Mouse (Mus musculus): Measurements from ENCODE around the gene 1110032F04Rik. TPM values are rescaled to one million over a fixed set of nuclear protein-coding genes. Genes with fewer than 3 reads are reported as not detected.

1110032F04Rik gene
- total and polyA plus RNA-seq, 3 experiments = 0.08 TPM; not detected in 2

- Histone ChIP-seq H3K27ac (ENCODE audit: insufficient read depth, low read depth) (no peak overlapping the region), H3K27me3 (replicated peaks) (no peaks in the 10 kb centered on the region), H3K9ac (ENCODE audit: insufficient read depth, low read depth) (no peak overlapping the region), H3K36me3 (replicated peaks in 1 of 2; ENCODE audit: control insufficient read depth in 1 of 2, insufficient read depth in 1 of 2, low read length in 1 of 2) (no peaks in the 10 kb centered on the region), H3K9me3 (replicated peaks; ENCODE audit: low read length) (peaks cover 15% of the 10 kb centered on the region), H3K4me3 (replicated peaks in 1 of 3; ENCODE audit: low read depth in 2 of 3, low read length in 2 of 3, poor library complexity in 1 of 3) (no peak overlapping the region), H3K4me1 (ENCODE audit: control insufficient read depth in 1 of 2, insufficient read depth in 2 of 2) (no peaks in the 10 kb centered on the region), H3K79me2 (replicated peaks; ENCODE audit: control insufficient read depth, extremely low read depth, insufficient read depth, poor library complexity, severe bottlenecking) (no peaks in the 10 kb centered on the region), H3K4me2 (ENCODE audit: insufficient read depth, low read depth, poor library complexity, severe bottlenecking) (no peak overlapping the region)
- in situ Hi-C loops (cut with MboI; ENCODE audit: low pct_ligation_motif_present, low pct_unique_long_range_greater_than_20kb, low sequenced_read_pairs) = no loop called here
- no peak for DNase-seq (ENCODE audit: extremely low read depth)
- TF ChIP-seq GABPA (IDR thresholded peaks at IDR 0.05; ENCODE audit: insufficient replicate concordance, low read depth, low read length) = no peak
- no peak for TF ChIP-seq USF1 (IDR thresholded peaks at IDR 0.05; ENCODE audit: low read depth, low read length)
- no peak for TF ChIP-seq NELFE (IDR thresholded peaks at IDR 0.05; ENCODE audit: low read depth, low read length)
- TF ChIP-seq MAFK (IDR thresholded peaks at IDR 0.05; ENCODE audit: insufficient replicate concordance, low read length) = no peak
- no peak for TF ChIP-seq RCOR1 (conservative IDR thresholded peaks at IDR 0.05; ENCODE audit: low read depth, low read length)
- TF ChIP-seq MAX (IDR thresholded peaks at IDR 0.05; ENCODE audit: low read length) = no peak
- no peak for TF ChIP-seq SMC3 (IDR thresholded peaks at IDR 0.05; ENCODE audit: low read depth, low read length)
- TF ChIP-seq SIN3A (IDR thresholded peaks at IDR 0.05; ENCODE audit: low read length) = no peak
- no peak for TF ChIP-seq POLR2A (IDR thresholded peaks at IDR 0.05; ENCODE audit: low read depth, low read length)
- no peak for TF ChIP-seq TBP (conservative IDR thresholded peaks at IDR 0.05; ENCODE audit: low read depth, low read length)
- TF ChIP-seq E2F4 (IDR thresholded peaks at IDR 0.05; ENCODE audit: insufficient replicate concordance, low read depth, low read length) = no peak
- no peak for TF ChIP-seq CTCF (conservative IDR thresholded peaks at IDR 0.05 in 1 of 2, IDR thresholded peaks at IDR 0.05 in 1 of 2; ENCODE audit: low read depth in 2 of 2, low read length in 2 of 2)
- no peak for TF ChIP-seq ZKSCAN1 (IDR thresholded peaks at IDR 0.05; ENCODE audit: borderline replicate concordance, low read depth, low read length)
- dilution Hi-C loops (cut with MboI; ENCODE audit: extremely low pct_ligation_motif_present, extremely low pct_unique_long_range_greater_than_20kb, low sequenced_read_pairs) = no loop called here
These were observed 1.2 kb downstream of the 1110032F04Rik start for GRCm38 (mm10) chr3:68870568-68870950.

DNA sequence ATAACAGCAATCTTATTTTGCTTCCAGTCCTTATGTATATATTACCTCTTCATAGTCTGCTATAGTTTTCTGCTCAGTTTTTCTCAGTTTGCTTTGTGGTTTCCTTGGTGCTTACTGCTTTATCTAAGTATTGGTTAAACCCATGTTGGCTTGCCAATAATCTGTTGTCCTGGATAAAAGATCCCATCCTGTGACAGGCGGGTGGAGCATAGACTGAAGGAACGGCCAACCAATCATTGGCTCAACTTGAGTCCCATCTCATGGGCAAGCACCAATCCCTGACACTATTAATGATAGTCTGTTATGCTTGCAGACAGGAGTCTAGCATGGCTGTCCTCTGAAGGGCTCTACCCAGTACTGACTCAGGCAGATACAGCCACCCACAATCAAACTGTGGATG, 4.7 kb downstream of the 1110032F04Rik start:
- dilution Hi-C loops (cut with MboI; ENCODE audit: extremely low pct_ligation_motif_present, extremely low pct_unique_long_range_greater_than_20kb, low sequenced_read_pairs) = no loop called here
- Histone ChIP-seq H3K27me3 (replicated peaks) (no peaks in the 10 kb centered on the region), H3K4me3 (replicated peaks in 1 of 3; ENCODE audit: low read depth in 2 of 3, low read length in 2 of 3, poor library complexity in 1 of 3) (no peak overlapping the region)

GRCm38 (mm10) chr3:68886845-68887244, 17.5 kb downstream of the 1110032F04Rik start:
- Histone ChIP-seq H3K4me3 (replicated peaks in 1 of 3; ENCODE audit: low read depth in 2 of 3, low read length in 2 of 3, poor library complexity in 1 of 3) (no peak overlapping the region), H3K9ac (ENCODE audit: insufficient read depth, low read depth) (no peak overlapping the region), H3K36me3 (replicated peaks in 1 of 2; ENCODE audit: control insufficient read depth in 1 of 2, insufficient read depth in 1 of 2, low read length in 1 of 2) (no peaks in the 10 kb centered on the region), H3K27me3 (replicated peaks) (no peaks in the 10 kb centered on the region), H3K79me2 (replicated peaks; ENCODE audit: control insufficient read depth, extremely low read depth, insufficient read depth, poor library complexity, severe bottlenecking) (no peaks in the 10 kb centered on the region), H3K9me3 (replicated peaks; ENCODE audit: low read length) (no peaks in the 10 kb centered on the region), H3K4me2 (ENCODE audit: insufficient read depth, low read depth, poor library complexity, severe bottlenecking) (no peak overlapping the region), H3K4me1 (ENCODE audit: control insufficient read depth in 1 of 2, insufficient read depth in 2 of 2) (no peaks in the 10 kb centered on the region), H3K27ac (ENCODE audit: insufficient read depth, low read depth) (no peak overlapping the region)
- no peak for TF ChIP-seq MAFK (IDR thresholded peaks at IDR 0.05; ENCODE audit: insufficient replicate concordance, low read length)
- no peak for TF ChIP-seq RCOR1 (conservative IDR thresholded peaks at IDR 0.05; ENCODE audit: low read depth, low read length)
- no peak for TF ChIP-seq MAZ (IDR thresholded peaks at IDR 0.05; ENCODE audit: low read depth, low read length)
- no peak for TF ChIP-seq PAX5 (IDR thresholded peaks at IDR 0.05; ENCODE audit: low read length)
- no peak for TF ChIP-seq KAT2A (IDR thresholded peaks at IDR 0.05; ENCODE audit: insufficient replicate concordance, low read length)
- TF ChIP-seq EP300 (IDR thresholded peaks at IDR 0.05; ENCODE audit: low read length) = no peak
- no peak for TF ChIP-seq ETS1 (conservative IDR thresholded peaks at IDR 0.05; ENCODE audit: low read depth, low read length)
- no peak for TF ChIP-seq ZNF384 (IDR thresholded peaks at IDR 0.05; ENCODE audit: low read depth, low read length)
- no peak for TF ChIP-seq ELF1 (IDR thresholded peaks at IDR 0.05; ENCODE audit: low read depth, low read length)
- TF ChIP-seq POLR2A (IDR thresholded peaks at IDR 0.05; ENCODE audit: low read depth, low read length) = no peak
- TF ChIP-seq CHD1 (IDR thresholded peaks at IDR 0.05; ENCODE audit: low read depth, low read length) = no peak
- no peak for TF ChIP-seq ZMIZ1 (IDR thresholded peaks at IDR 0.05; ENCODE audit: low read depth, low read length)
- TF ChIP-seq E2F4 (IDR thresholded peaks at IDR 0.05; ENCODE audit: insufficient replicate concordance, low read depth, low read length) = no peak
- no peak for TF ChIP-seq NRF1 (IDR thresholded peaks at IDR 0.05; ENCODE audit: low read depth, low read length)
- dilution Hi-C loops (cut with MboI; ENCODE audit: extremely low pct_ligation_motif_present, extremely low pct_unique_long_range_greater_than_20kb, low sequenced_read_pairs) (no loop called here), in situ Hi-C loops (cut with MboI; ENCODE audit: low pct_ligation_motif_present, low pct_unique_long_range_greater_than_20kb, low sequenced_read_pairs) (no loop called here)
- DNase-seq (ENCODE audit: extremely low read depth) = no peak

More for the DNA sequence above, 4.7 kb downstream of the 1110032F04Rik start:
- Histone ChIP-seq H3K9ac (ENCODE audit: insufficient read depth, low read depth) (no peak overlapping the region), H3K36me3 (replicated peaks in 1 of 2; ENCODE audit: control insufficient read depth in 1 of 2, insufficient read depth in 1 of 2, low read length in 1 of 2) (no peaks in the 10 kb centered on the region), H3K4me2 (ENCODE audit: insufficient read depth, low read depth, poor library complexity, severe bottlenecking) (no peak overlapping the region), H3K27ac (ENCODE audit: insufficient read depth, low read depth) (no peak overlapping the region), H3K9me3 (replicated peaks; ENCODE audit: low read length) (peaks cover 15% of the 10 kb centered on the region), H3K79me2 (replicated peaks; ENCODE audit: control insufficient read depth, extremely low read depth, insufficient read depth, poor library complexity, severe bottlenecking) (no peaks in the 10 kb centered on the region), H3K4me1 (ENCODE audit: control insufficient read depth in 1 of 2, insufficient read depth in 2 of 2) (no peaks in the 10 kb centered on the region)
- in situ Hi-C loops (cut with MboI; ENCODE audit: low pct_ligation_motif_present, low pct_unique_long_range_greater_than_20kb, low sequenced_read_pairs) = no loop called here
- TF ChIP-seq JUND (conservative IDR thresholded peaks at IDR 0.05; ENCODE audit: low read depth, low read length) = no peak
- no peak for TF ChIP-seq MAZ (IDR thresholded peaks at IDR 0.05; ENCODE audit: low read depth, low read length)
- TF ChIP-seq TCF12 (IDR thresholded peaks at IDR 0.05; ENCODE audit: low read depth, low read length) = no peak
- no peak for TF ChIP-seq ZKSCAN1 (IDR thresholded peaks at IDR 0.05; ENCODE audit: borderline replicate concordance, low read depth, low read length)
- no peak for TF ChIP-seq SMC3 (IDR thresholded peaks at IDR 0.05; ENCODE audit: low read depth, low read length)
- DNase-seq (ENCODE audit: extremely low read depth) = no peak

Measured in CH12.LX (cell line).